Mouse (Mus musculus) thymus, adult 18-20 months (tissue): Measurements from ENCODE around the gene Pnlip.

Source experiments
- DNase-seq, 2 experiments: peaks; one replicate each; pipeline ENCODE4 v3.0.0; 2022; ENCODE audit warnings: mixed read lengths in 2 of 2

Gene Pnlip

GRCm38 (mm10) chr19:58652198-58652597, at the start of gene Pnlip:
Gene Pnlip, plus strand, starts transcription at chr19:58652498.
- no peak for DNase-seq

GRCm38 (mm10) chr19:58609716-58610115, 42.6 kb upstream of the Pnlip start:
- no peak for DNase-seq

GRCm38 (mm10) chr19:58612745-58613144, 39.6 kb upstream of the Pnlip start:
- no peak for DNase-seq

GRCm38 (mm10) chr19:58616606-58617005, 35.7 kb upstream of the Pnlip start:
- DNase-seq, result no peak

GRCm38 (mm10) chr19:58620661-58621060, 31.6 kb upstream of the Pnlip start:
- DNase-seq, result no peak

- no peak for DNase-seq
Observed at GRCm38 (mm10) chr19:58621646-58622045, 30.7 kb upstream of the Pnlip start.

- no peak for DNase-seq
Observed at GRCm38 (mm10) chr19:58624799-58625198, 27.5 kb upstream of the Pnlip start.

GRCm38 (mm10) chr19:58625254-58625947, 26.9 kb upstream of the Pnlip start:
- no peak for DNase-seq

GRCm38 (mm10) chr19:58627406-58628337, 24.6 kb upstream of the Pnlip start:
- DNase-seq, result no peak

GRCm38 (mm10) chr19:58629351-58629773, 22.9 kb upstream of the Pnlip start:
- DNase-seq, result no peak

- DNase-seq, result no peak
Observed at GRCm38 (mm10) chr19:58650036-58650435, 2.3 kb upstream of the Pnlip start.

- no peak for DNase-seq
Observed at GRCm38 (mm10) chr19:58662098-58662497, 9.8 kb downstream of the Pnlip start.

- DNase-seq, result no peak
Observed at GRCm38 (mm10) chr19:58663317-58663716, 11.0 kb downstream of the Pnlip start.

GRCm38 (mm10) chr19:58664901-58665300, 12.6 kb downstream of the Pnlip start:
- DNase-seq, result no peak

GRCm38 (mm10) chr19:58674644-58675043, 22.3 kb downstream of the Pnlip start:
- no peak for DNase-seq

GRCm38 (mm10) chr19:58677117-58677516, 24.8 kb downstream of the Pnlip start:
- DNase-seq, result no peak

- no peak for DNase-seq
Observed at GRCm38 (mm10) chr19:58688933-58689332, 36.6 kb downstream of the Pnlip start.

GRCm38 (mm10) chr19:58695314-58695713, 43.0 kb downstream of the Pnlip start:
- DNase-seq, result no peak

- no peak for DNase-seq
Observed at GRCm38 (mm10) chr19:58696235-58696634, 43.9 kb downstream of the Pnlip start.

GRCm38 (mm10) chr19:58704556-58704955, 52.3 kb downstream of the Pnlip start:
- DNase-seq, result no peak

- no peak for DNase-seq
Observed at GRCm38 (mm10) chr19:58708611-58709010, 56.3 kb downstream of the Pnlip start.

GRCm38 (mm10) chr19:58717925-58718324, 65.6 kb downstream of the Pnlip start:
- DNase-seq, result no peak

- no peak for DNase-seq
Observed at GRCm38 (mm10) chr19:58720439-58720838, 68.1 kb downstream of the Pnlip start.

- DNase-seq, result no peak
Observed at GRCm38 (mm10) chr19:58726551-58726950, 74.3 kb downstream of the Pnlip start.
